Comparison of ENCODE assay signal across 9 mouse cellular contexts in the genomic region with DNA sequence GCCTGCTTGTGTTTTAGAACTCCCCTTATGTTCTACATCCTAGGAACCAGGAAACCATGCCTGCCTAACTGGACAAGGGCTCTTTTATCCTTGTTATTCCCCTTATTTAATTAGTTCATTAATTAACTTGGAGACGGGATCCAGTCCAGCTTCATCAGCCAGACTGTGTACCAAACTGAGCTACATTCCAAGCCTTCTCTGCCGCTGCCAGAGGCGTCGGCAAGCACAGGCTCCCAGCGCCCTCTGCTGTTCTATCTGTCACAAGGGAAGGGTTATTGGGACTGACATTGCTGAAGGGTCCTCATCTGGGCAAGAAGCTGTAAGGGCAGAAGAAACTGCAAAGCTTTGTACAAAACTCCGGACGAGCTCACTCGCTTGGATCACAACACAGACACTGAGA. TPM values are rescaled to one million over a fixed set of nuclear protein-coding genes. Genes with fewer than 3 reads are reported as not detected.
A peak's percentile ranks its signal among the peaks of the same experiment; 100 is the strongest.
DNase-seq lines count a peak whose midpoint lies in the region; ATAC-seq and TF ChIP-seq lines count a peak whose summit lies in the region.
"Had no signal": no experiment of that assay in that cellular context is flagged by ENCODE, and none has a peak within 500 bp of the region (broad histone marks: within the 10 kb centered on the region; RNA-seq: fewer than 3 reads in every experiment).

No protein-coding gene starts in this region.

- peak; percentile 53; the same call in 1 of the 2 replicates for ATAC-seq in limb, embryonic 14.5 days (ENCODE audit: low FRiP score, low read depth)

- intact Hi-C loops in gastrocnemius, postnatal 36 days (cut with DNase I), result loop anchor here (1.0 to 5.0 kb wide), 2 partner anchors 72 to 183 kb away; no protein-coding TSS in a partner anchor

- no peak overlapping the region for H3K4me3 ChIP-seq in limb, embryonic 14.5 days (replicated peaks; ENCODE audit: low read length)
- H3K4me3 ChIP-seq: limb, embryonic 15.5 days had no signal

- no peaks in the 10 kb centered on the region for H3K27me3 ChIP-seq in limb, embryonic 14.5 days (ENCODE audit: control insufficient read depth, insufficient read depth, low read length)
- H3K27me3 ChIP-seq: limb, embryonic 15.5 days had no signal

- TF ChIP-seq POLR2A in limb, embryonic 14.5 days (IDR thresholded peaks at IDR 0.05; ENCODE audit: borderline replicate concordance, extremely low read depth, insufficient read depth, insufficient read length), result no peak

- no peaks in the 10 kb centered on the region for H3K36me3 ChIP-seq in limb, embryonic 14.5 days (ENCODE audit: control insufficient read depth, insufficient read depth, low read length)
- H3K36me3 ChIP-seq: limb, embryonic 15.5 days had no signal

- no peaks in the 10 kb centered on the region for H3K9me3 ChIP-seq in limb, embryonic 14.5 days (ENCODE audit: control insufficient read depth, low read length)
- H3K9me3 ChIP-seq: limb, embryonic 15.5 days had no signal

- H3K9ac ChIP-seq in limb, embryonic 14.5 days (ENCODE audit: low read depth, low read length, severe bottlenecking), result 0 out of 2 replicates have a peak overlapping the region, but pooled peaks have one; percentile 21
- H3K9ac ChIP-seq: limb, embryonic 15.5 days had no signal

- DNase-seq in CD4-positive helper T cell, adult 2 months (ENCODE audit: low read depth, low spot score), result peak; percentile 45
- DNase-seq in WW6 (ENCODE audit: low read depth, low spot score), result peak; percentile 61
- peak; percentile 90 for DNase-seq in embryo, embryonic 10 days (ENCODE audit: low spot score)
- DNase-seq in gastrocnemius, postnatal 36 days, result peak; percentile 37 to 68
- DNase-seq in kidney, adult 9 months, result peak; percentile 92
- DNase-seq in limb, embryonic 14.5 days (ENCODE audit: low spot score), result peak; percentile 84
- peak; percentile 90 for DNase-seq in retina, embryonic 14.5 days (ENCODE audit: low spot score)
- peak; percentile 53 for DNase-seq in urinary bladder, postnatal 25 days (ENCODE audit: low spot score)

- no peaks in the 10 kb centered on the region for H3K4me1 ChIP-seq in limb, embryonic 14.5 days (ENCODE audit: control insufficient read depth, insufficient read depth, low read length)
- H3K4me1 ChIP-seq: limb, embryonic 15.5 days had no signal

- H3K4me2 ChIP-seq in limb, embryonic 14.5 days (replicated peaks; ENCODE audit: low read depth, low read length, severe bottlenecking), result no peak overlapping the region
- H3K4me2 ChIP-seq: limb, embryonic 15.5 days had no signal

- no peak overlapping the region for H3K27ac ChIP-seq in limb, embryonic 14.5 days (replicated peaks; ENCODE audit: low read depth, low read length)
- H3K27ac ChIP-seq: limb, embryonic 15.5 days had no signal

- 4% methylated on average over 8 of the region's 8 CpGs for WGBS in limb, embryonic 14.5 days

RNA-seq across cellular contexts. Expression of gene Aarsd1, which starts 22.3 kb away (rescaled TPM):
- total RNA-seq in gastrocnemius, postnatal 36 days (2021), result 10 to 100 TPM; 10.5 to 19.4 TPM
- 39.3 and 41.1 TPM in 2 replicates for polyA plus RNA-seq in limb, embryonic 14.5 days (2012; rRNA removed)
- polyA plus RNA-seq in limb, embryonic 14.5 days (2014; fragmentation: Nextera tagmentation; extraction: Ambion mirVana), result 62.8 and 63.2 TPM in 2 replicates

RNA-seq across cellular contexts. Expression of gene G6pc, which starts 27.7 kb away (rescaled TPM):
- total RNA-seq in gastrocnemius, postnatal 36 days (2021), result not detected
- polyA plus RNA-seq in limb, embryonic 14.5 days (2012; rRNA removed), result not detected in 2 replicates
- polyA plus RNA-seq in limb, embryonic 14.5 days (2014; fragmentation: Nextera tagmentation; extraction: Ambion mirVana), result not detected in 2 replicates
- polyA plus RNA-seq: limb, embryonic 15.5 days had no signal

RNA-seq across cellular contexts. Expression of gene Gm27029, which starts 29.5 kb away (rescaled TPM):
- total RNA-seq in gastrocnemius, postnatal 36 days (2021), result 10 to 100 TPM in 1 of 2 experiments, 1 to 10 TPM in 1; 8.1 to 13.0 TPM
- 1.3 and 4.2 TPM in 2 replicates for polyA plus RNA-seq in limb, embryonic 14.5 days (2012; rRNA removed)
- polyA plus RNA-seq in limb, embryonic 14.5 days (2014; fragmentation: Nextera tagmentation; extraction: Ambion mirVana), result 11.8 and 12.1 TPM in 2 replicates

RNA-seq across cellular contexts. Expression of gene Rundc1, which starts 29.8 kb away (rescaled TPM):
- 1 to 10 TPM; 6.7 to 7.9 TPM for total RNA-seq in gastrocnemius, postnatal 36 days (2021)
- polyA plus RNA-seq in limb, embryonic 14.5 days (2012; rRNA removed), result 19.3 and 20.6 TPM in 2 replicates
- 17.6 and 17.8 TPM in 2 replicates for polyA plus RNA-seq in limb, embryonic 14.5 days (2014; fragmentation: Nextera tagmentation; extraction: Ambion mirVana)

RNA-seq across cellular contexts. Expression of gene Ptges3l, which starts 30.0 kb away (rescaled TPM):
- 100 to 1,000 TPM in 1 of 2 experiments, 10 to 100 TPM in 1; 83.5 to 111 TPM for total RNA-seq in gastrocnemius, postnatal 36 days (2021)
- polyA plus RNA-seq in limb, embryonic 14.5 days (2012; rRNA removed), result 23.7 and 27.5 TPM in 2 replicates
- 13.9 and 20.5 TPM in 2 replicates for polyA plus RNA-seq in limb, embryonic 14.5 days (2014; fragmentation: Nextera tagmentation; extraction: Ambion mirVana)
